Mouse (Mus musculus): Measurements from ENCODE around the gene Plcg1.

The Plcg1 gene

GRCm38 (mm10) chr2:160731117-160731838 lies at the start of gene Plcg1:
Gene Plcg1, plus strand, starts transcription at chr2:160731300.
- DNase-seq (ENCODE audit: low read depth, low spot score), result peak; percentile 84

DNA sequence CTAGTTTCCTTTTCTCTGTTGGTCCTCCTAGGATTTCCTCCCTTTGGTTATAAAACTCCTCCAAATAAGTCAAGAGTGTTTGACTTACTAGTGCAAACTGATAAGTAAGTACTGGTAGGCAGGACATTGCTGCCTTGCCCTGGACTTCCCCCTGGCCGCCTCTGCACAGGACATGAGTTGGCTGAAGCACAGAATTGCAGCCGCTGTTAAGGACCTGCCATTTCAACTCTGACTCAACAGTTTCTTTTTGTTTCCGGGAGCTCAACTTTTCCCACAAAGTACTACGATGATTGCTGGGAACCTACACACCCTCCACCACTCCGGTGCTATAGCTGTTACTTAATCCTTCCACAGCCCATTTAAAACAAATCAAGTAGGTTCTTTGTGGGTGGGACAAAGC lies 30.8 kb upstream of the Plcg1 start:
- DNase-seq (ENCODE audit: low read depth, low spot score), result peak; percentile 34

DNA sequence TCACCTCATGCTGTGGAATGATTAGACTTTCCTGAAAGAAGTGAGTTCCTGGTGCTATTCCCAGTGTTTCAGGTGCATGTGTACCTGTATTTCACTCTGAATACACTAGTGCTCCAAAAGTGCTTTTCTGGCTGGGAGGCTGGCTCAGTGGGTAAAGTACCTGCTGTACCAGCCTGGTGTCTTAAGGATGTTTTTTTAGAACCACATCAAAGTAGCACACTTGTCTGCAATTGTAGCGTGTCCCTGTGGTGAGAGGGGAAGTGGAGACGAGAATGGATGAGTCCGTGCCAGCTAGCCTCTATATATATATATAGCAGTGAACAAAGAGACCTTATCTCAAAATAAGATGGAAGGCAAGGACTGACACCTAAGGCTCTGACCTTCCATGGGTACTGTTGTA lies 29.5 kb upstream of the Plcg1 start:
- DNase-seq (ENCODE audit: low read depth, low spot score), result no peak

GRCm38 (mm10) chr2:160702824-160703223 lies 28.3 kb upstream of the Plcg1 start:
- DNase-seq (ENCODE audit: low read depth, low spot score), result no peak

GRCm38 (mm10) chr2:160707673-160708072 lies 23.4 kb upstream of the Plcg1 start:
- DNase-seq (ENCODE audit: low read depth, low spot score), result no peak

DNA sequence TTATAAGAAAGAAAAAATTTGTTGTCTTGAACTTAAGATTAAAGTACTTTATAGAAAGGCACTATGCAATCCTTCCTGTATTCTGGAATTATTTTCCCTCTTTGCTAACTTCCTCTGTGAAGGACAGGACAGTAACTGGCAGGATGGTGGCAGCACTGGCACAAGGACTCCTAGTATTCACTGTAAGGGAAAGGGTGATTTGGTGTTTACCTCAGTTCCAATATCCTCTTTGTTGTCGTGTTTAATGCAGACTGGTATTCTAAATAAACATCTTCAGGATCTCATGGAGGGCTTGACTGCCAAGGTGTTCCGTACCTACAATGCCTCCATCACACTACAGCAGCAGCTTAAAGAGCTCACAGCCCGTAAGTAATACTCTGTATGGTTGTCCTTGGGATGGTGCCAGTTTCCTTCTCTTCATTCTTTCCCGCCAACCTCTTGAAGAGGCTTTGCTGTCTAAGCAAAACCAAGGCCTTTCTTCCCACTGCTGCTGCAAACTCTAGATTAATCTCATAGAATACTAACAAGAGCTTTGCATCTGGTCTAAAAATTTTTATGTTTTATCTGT lies 15.6 kb upstream of the Plcg1 start:
- no peak for DNase-seq (ENCODE audit: low read depth, low spot score)

GRCm38 (mm10) chr2:160717269-160717668 lies 13.8 kb upstream of the Plcg1 start:
- no peak for DNase-seq (ENCODE audit: low read depth, low spot score)

DNA sequence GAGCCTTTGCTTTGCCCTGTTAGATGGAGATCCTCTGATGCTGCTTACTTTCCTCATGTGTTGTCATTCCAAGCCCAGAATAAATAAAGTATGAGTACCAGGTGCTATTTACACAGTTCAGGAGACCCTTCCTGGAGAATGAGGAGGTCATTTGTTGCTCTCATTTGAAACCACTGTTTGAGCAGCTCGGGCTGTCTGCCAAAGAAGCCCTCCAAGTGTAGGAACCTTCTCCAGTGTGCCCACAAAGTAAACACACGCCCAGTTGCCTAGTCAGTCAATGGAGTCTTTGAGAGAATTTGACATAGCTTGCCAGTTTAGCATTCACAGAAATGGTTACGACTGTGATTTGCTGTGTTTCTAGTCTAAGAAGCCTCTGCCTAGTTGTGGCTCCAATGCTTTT lies 12.3 kb upstream of the Plcg1 start:
- no peak for DNase-seq (ENCODE audit: low read depth, low spot score)

- no peak for DNase-seq (ENCODE audit: low read depth, low spot score)
Observed at GRCm38 (mm10) chr2:160722714-160723113, 8.4 kb upstream of the Plcg1 start.

GRCm38 (mm10) chr2:160723613-160724375 lies 7.3 kb upstream of the Plcg1 start:
- no peak for DNase-seq (ENCODE audit: low read depth, low spot score)

- no peak for DNase-seq (ENCODE audit: low read depth, low spot score)
Observed at GRCm38 (mm10) chr2:160724536-160724935, 6.6 kb upstream of the Plcg1 start.

- DNase-seq (ENCODE audit: low read depth, low spot score), result no peak
Observed at GRCm38 (mm10) chr2:160725877-160726864, 4.9 kb upstream of the Plcg1 start.

DNA sequence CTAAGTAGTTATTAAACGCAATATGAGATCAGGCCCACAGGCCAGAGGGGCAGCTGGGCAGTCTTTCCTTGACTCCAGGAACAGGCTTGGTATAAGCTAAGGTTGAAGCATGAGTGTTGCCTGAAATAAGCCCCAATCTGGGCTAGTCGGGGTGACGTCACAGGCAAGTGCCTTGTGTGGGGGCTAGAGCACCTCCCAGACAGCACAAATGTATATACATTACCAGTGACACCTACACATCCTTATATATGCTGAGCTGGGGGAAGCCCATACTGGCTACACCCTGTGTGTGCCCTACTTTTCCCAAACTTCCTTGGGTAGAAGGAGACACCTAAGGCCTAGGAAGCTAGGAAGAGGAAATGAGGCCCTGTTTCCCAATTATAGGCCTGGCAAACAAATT lies 2.1 kb upstream of the Plcg1 start:
- DNase-seq (ENCODE audit: low read depth, low spot score), result no peak

- no peak for DNase-seq (ENCODE audit: low read depth, low spot score)
Observed at GRCm38 (mm10) chr2:160729436-160729835, 1.7 kb upstream of the Plcg1 start.

GRCm38 (mm10) chr2:160729851-160730796 lies 976 bp upstream of the Plcg1 start:
- no peak for DNase-seq (ENCODE audit: low read depth, low spot score)

DNA sequence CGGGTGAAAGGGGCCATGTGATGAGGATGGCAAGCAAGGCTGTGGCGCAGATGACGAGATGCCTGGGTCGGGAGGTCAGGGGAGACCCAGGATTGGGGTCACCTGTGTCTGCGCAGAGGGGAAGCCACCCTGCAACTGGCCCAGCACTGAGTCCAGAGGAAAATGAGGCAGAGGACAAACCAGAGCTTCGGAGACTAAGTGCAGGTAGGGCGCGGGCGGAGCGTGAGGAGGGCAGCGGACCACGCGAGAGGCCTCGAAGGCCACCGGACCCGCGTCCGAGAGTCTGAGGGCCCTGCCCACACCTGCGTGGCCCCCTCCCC lies 343 bp upstream of the Plcg1 start:
- DNase-seq (ENCODE audit: low read depth, low spot score), result no peak

- DNase-seq (ENCODE audit: low read depth, low spot score), result peak; percentile 53
Observed at GRCm38 (mm10) chr2:160731839-160732261, 750 bp downstream of the Plcg1 start.

DNA sequence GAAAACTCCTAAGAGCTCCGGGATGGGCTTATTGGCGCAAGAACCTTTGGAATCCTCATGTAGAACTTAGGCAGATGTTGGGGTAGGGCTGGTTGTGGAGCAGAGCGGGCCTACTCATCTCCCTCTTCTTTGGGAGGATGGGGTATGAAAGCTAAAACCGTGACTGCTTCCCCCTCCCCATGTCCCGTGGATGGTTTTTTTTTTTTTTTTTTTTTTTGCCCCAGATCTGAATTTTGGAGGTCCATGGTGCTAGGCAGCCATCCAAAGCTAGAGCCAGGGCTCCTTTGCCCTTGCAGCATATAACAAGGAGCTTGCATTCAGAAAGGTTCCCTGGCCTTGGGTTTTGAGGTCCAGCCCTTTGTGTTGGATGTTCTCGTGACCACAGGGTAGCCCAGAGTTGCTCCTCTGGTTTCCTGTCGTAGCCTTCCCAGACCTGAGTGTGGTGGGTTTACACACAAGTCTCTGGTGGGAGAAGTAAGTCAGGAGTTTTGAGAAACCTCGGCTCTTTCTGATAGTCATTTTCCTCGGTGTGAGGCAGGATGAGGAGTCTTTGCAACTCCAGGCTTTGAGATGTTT lies 1.4 kb downstream of the Plcg1 start:
- no peak for DNase-seq (ENCODE audit: low read depth, low spot score)

DNA sequence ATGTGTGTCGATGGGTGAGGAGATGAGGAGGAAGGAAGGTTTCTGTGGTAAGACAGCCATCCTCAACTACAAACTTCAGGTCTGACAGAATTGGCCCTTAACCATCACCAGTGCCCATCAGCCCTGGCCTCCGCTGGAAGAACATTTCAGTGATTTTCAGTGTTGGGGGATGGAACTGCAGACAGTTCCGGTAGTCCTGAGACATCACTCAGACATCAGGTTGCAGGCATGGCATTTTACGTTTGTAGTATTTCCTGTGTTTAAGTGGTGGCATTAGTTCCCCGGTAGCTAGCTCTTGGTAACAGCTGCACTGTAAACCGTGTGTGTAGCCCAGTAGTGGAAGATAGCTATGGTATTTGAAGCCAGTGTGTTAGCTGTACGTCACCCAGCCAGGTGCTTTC lies 2.0 kb downstream of the Plcg1 start:
- DNase-seq (ENCODE audit: low read depth, low spot score), result no peak

DNA sequence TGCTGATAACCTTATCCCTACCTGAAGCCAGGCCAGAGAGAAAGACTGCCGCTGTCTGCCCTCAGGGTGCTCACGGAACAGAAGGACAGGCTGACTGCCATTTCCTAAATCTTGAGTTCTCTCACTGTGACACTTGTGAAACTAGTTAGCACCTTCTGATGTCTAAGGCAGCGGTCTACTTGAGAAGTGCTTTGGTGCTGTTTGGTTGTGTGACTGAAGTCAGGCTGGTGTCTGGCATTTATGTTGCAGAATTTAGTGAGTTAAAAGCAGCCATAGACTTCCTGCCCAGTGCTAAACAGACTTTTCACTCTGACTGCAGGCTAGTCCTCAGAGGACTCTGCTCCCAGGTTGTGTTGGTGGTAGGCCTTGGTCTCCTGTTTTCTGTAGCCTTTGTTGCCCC lies 3.2 kb downstream of the Plcg1 start:
- no peak for DNase-seq (ENCODE audit: low read depth, low spot score)
